Mouse (Mus musculus) MEL (cell line): ENCODE data around the gene Olfr544. TPM values are rescaled to one million over a fixed set of nuclear protein-coding genes. Genes with fewer than 3 reads are reported as not detected.

Experiments
- DNase-seq: peaks from one replicate; pipeline ENCODE4 v3.0.0; 2011; ENCODE audit warnings: low read depth, low spot score
- H3K27ac ChIP-seq: 2 replicates; pipeline ENCODE4 v1.5.1; 2012; ENCODE audit warnings: low read depth, mild to moderate bottlenecking, control low read depth, low read length, moderate library complexity; ENCODE audit not compliant: control insufficient read depth
- H3K27me3 ChIP-seq, 2 experiments: fragments of 150-350 bp in 1 of 2; sonication (generic) in 1 of 2; 2 replicates each; pipeline ENCODE4 v1.6.1; 2012; ENCODE audit warnings: low read length in 2 of 2, mild to moderate bottlenecking in 2 of 2, improper control_type of control experiment in 1 of 2, moderate library complexity in 1 of 2; ENCODE audit not compliant: insufficient read depth in 2 of 2, control insufficient read depth in 1 of 2
- H3K36me3 ChIP-seq, 2 experiments: 2 replicates each; pipeline ENCODE4 v1.6.1; 2012 to 2014; ENCODE audit warnings: low read length in 2 of 2, improper control_type of control experiment in 1 of 2, inconsistent platforms in 1 of 2, mild to moderate bottlenecking in 1 of 2; ENCODE audit not compliant: insufficient read depth in 2 of 2, control insufficient read depth in 1 of 2
- H3K4me1 ChIP-seq, 2 experiments: fragments of 150-350 bp in 1 of 2; sonication (generic) in 1 of 2; 2 replicates each; pipeline ENCODE4 v1.6.1; 2012; ENCODE audit warnings: low read length in 2 of 2, improper control_type of control experiment in 1 of 2, mild to moderate bottlenecking in 1 of 2; ENCODE audit not compliant: insufficient read depth in 2 of 2, control insufficient read depth in 1 of 2
- H3K4me3 ChIP-seq, 2 experiments: fragments of 150-350 bp in 1 of 2; sonication (generic) in 1 of 2; 2 replicates each; pipeline ENCODE4 v1.5.1; 2012; ENCODE audit warnings: low read depth in 2 of 2, low read length in 2 of 2, mild to moderate bottlenecking in 2 of 2, moderate library complexity in 2 of 2, control low read depth in 1 of 2, improper control_type of control experiment in 1 of 2; ENCODE audit not compliant: control insufficient read depth in 1 of 2, insufficient read depth in 1 of 2
- H3K79me2 ChIP-seq: 2 replicates; pipeline ENCODE4 v1.6.1; 2012; ENCODE audit warnings: mild to moderate bottlenecking, low read length, moderate library complexity; ENCODE audit not compliant: control insufficient read depth, poor library complexity, insufficient read depth
- H3K9ac ChIP-seq: 2 replicates; pipeline ENCODE4 v1.6.1; 2012; ENCODE audit warnings: low read depth, mild to moderate bottlenecking, control low read depth, low read length, moderate library complexity; ENCODE audit not compliant: control insufficient read depth, poor library complexity, severe bottlenecking
- H3K9me3 ChIP-seq: fragments of 150-350 bp; sonication (generic); replicated peaks from 2 replicates; pipeline ENCODE4 v1.6.1; 2012; ENCODE audit warnings: mild to moderate bottlenecking, low read length, improper control_type of control experiment, moderate library complexity; ENCODE audit not compliant: insufficient read depth
- BHLHE40 ChIP-seq: IDR thresholded peaks from 2 replicates; pipeline ENCODE4 v1.6.1; 2012; ENCODE audit warnings: low read depth, mild to moderate bottlenecking, inconsistent platforms, low read length, improper control_type of control experiment, borderline replicate concordance
- CTCF ChIP-seq, 3 experiments: IDR thresholded peaks in 2 of 3; conservative IDR thresholded peaks in 1 of 3; 2 replicates each; pipeline ENCODE4 v1.5.1; 2011 to 2012; ENCODE audit warnings: low read length in 3 of 3, low read depth in 2 of 3, mild to moderate bottlenecking in 2 of 3, improper control_type of control experiment in 1 of 3, inconsistent platforms in 1 of 3, mixed read lengths in 1 of 3, moderate library complexity in 1 of 3; ENCODE audit not compliant: control insufficient read depth in 1 of 3, insufficient read depth in 1 of 3, poor library complexity in 1 of 3, severe bottlenecking in 1 of 3
- E2F4 ChIP-seq: IDR thresholded peaks from 2 replicates; pipeline ENCODE4 v1.6.1; 2011; ENCODE audit warnings: low read depth, low read length, improper control_type of control experiment, borderline replicate concordance
- GATA1 ChIP-seq: IDR thresholded peaks from 2 replicates; pipeline ENCODE4 v1.6.1; 2011; ENCODE audit warnings: low read depth, low read length, improper control_type of control experiment
- JUND ChIP-seq: IDR thresholded peaks from 2 replicates; pipeline ENCODE4 v1.6.1; 2011; ENCODE audit warnings: low read depth, mild to moderate bottlenecking, improper control_type of control experiment, low read length
- MAZ ChIP-seq: IDR thresholded peaks from 2 replicates; pipeline ENCODE4 v1.6.1; 2012; ENCODE audit warnings: low read depth, mild to moderate bottlenecking, inconsistent platforms, low read length, improper control_type of control experiment
- MYB ChIP-seq: IDR thresholded peaks from 2 replicates; pipeline ENCODE4 v1.6.1; 2011; ENCODE audit warnings: mild to moderate bottlenecking, low read depth, low read length, improper control_type of control experiment
- MYC ChIP-seq: IDR thresholded peaks from 2 replicates; pipeline ENCODE4 v1.6.1; 2011; ENCODE audit warnings: low read depth, mild to moderate bottlenecking, low read length, improper control_type of control experiment, moderate library complexity
- POLR2A ChIP-seq, 2 experiments: IDR thresholded peaks; 2 replicates each; pipeline ENCODE4 v1.6.1; 2011 to 2012; ENCODE audit warnings: low read length in 2 of 2, mild to moderate bottlenecking in 2 of 2, control low read depth in 1 of 2, improper control_type of control experiment in 1 of 2, low read depth in 1 of 2, moderate library complexity in 1 of 2; ENCODE audit not compliant: control insufficient read depth in 1 of 2, insufficient read depth in 1 of 2, poor library complexity in 1 of 2
- POLR2AphosphoS5 ChIP-seq: IDR thresholded peaks from 2 replicates; pipeline ENCODE4 v1.6.1; 2012; ENCODE audit warnings: low read depth, borderline replicate concordance, mild to moderate bottlenecking, inconsistent platforms, low read length, moderate library complexity, mixed read lengths
- RCOR1 ChIP-seq: IDR thresholded peaks from 2 replicates; pipeline ENCODE4 v1.6.1; 2012; ENCODE audit warnings: low read depth, mild to moderate bottlenecking, inconsistent platforms, low read length, improper control_type of control experiment
- SIN3A ChIP-seq: IDR thresholded peaks from 2 replicates; pipeline ENCODE4 v1.6.1; 2012; ENCODE audit warnings: low read length, improper control_type of control experiment, inconsistent platforms
- SMC3 ChIP-seq: IDR thresholded peaks from 2 replicates; pipeline ENCODE4 v1.6.1; 2011; ENCODE audit warnings: low read depth, low read length, improper control_type of control experiment
- TBP ChIP-seq: IDR thresholded peaks from 2 replicates; pipeline ENCODE4 v1.8.0; 2011; ENCODE audit warnings: low read depth, low read length, improper control_type of control experiment
- ZC3H11A ChIP-seq: IDR thresholded peaks from 2 replicates; pipeline ENCODE4 v1.6.1; 2012; ENCODE audit warnings: low read depth, mild to moderate bottlenecking, inconsistent platforms, low read length, improper control_type of control experiment
- ZKSCAN1 ChIP-seq: IDR thresholded peaks from 2 replicates; pipeline ENCODE4 v1.6.1; 2012; ENCODE audit warnings: low read depth, mild to moderate bottlenecking, inconsistent platforms, low read length, improper control_type of control experiment, moderate library complexity
- ZMIZ1 ChIP-seq: IDR thresholded peaks from 2 replicates; pipeline ENCODE4 v1.6.1; 2012; ENCODE audit warnings: low read depth, mild to moderate bottlenecking, inconsistent platforms, low read length, improper control_type of control experiment, moderate library complexity
- ZNF384 ChIP-seq: IDR thresholded peaks from 2 replicates; pipeline ENCODE4 v1.6.1; 2012; ENCODE audit warnings: low read depth, mild to moderate bottlenecking, inconsistent platforms, low read length, improper control_type of control experiment
- polyA plus RNA-seq, 2 experiments: library from polyadenylated mRNA; stranded (reverse) in 1 of 2; unstranded in 1 of 2; fragments of >175 nt in 1 of 2; fragments of >200 nt in 1 of 2; gene quantifications; 2 replicates each; pipeline versions ENCODE4 v1.2.1 to v1.2.4; 2012; ENCODE audit warnings: low replicate concordance in 2 of 2, low read depth in 1 of 2; ENCODE audit not compliant: insufficient read length in 2 of 2, insufficient read depth in 1 of 2, missing spikeins in 1 of 2
- total RNA-seq: library from RNA; depleted of rRNA; stranded (reverse); fragments of 300-350 nt; gene quantifications from 2 replicates; pipeline ENCODE4 v1.2.3, GENCODE M21; 2012

The Olfr544 gene
- total and polyA plus RNA-seq, 3 experiments: 0.04 to 0.07 TPM; not detected in 1

DNA sequence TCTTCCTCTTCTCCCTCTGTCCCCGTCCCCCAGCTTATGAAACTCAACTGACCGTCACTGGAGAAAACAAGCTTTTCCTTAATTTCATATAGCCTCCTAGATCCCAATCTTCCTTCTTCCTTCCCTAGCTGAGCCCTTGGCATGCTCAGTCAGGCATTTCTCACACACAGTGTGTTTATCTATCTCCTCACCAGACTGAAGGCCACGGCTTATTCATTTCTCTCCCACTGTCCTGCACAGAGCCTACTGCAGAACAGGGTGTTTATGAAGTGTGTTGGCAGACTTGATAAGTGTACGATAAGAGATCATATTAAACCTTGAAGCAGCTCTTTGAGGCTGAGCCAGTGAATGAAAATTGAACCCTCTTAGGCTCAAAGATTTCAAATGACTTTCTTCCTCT is 7.3 kb downstream of the Olfr544 start:
- Histone ChIP-seq H3K4me3 (no peak overlapping the region), H3K9ac (no peak overlapping the region), H3K36me3 (peaks cover 0 to 18% of the 10 kb centered on the region in 2 experiments; a peak in 2 of 4 replicates), H3K27ac (no peak overlapping the region), H3K27me3 (no peaks in the 10 kb centered on the region), H3K79me2 (no peaks in the 10 kb centered on the region), H3K4me1 (peaks cover 7 to 12% of the 10 kb centered on the region in 2 experiments), H3K9me3 (no peaks in the 10 kb centered on the region)
- no peak for TF ChIP-seq SIN3A
- no peak for TF ChIP-seq ZMIZ1
- no peak for TF ChIP-seq ZKSCAN1
- no peak for TF ChIP-seq TBP
- no peak for TF ChIP-seq MYC
- TF ChIP-seq MYB: no peak
- TF ChIP-seq ZC3H11A: no peak
- no peak for TF ChIP-seq POLR2AphosphoS5
- no peak for TF ChIP-seq RCOR1
- TF ChIP-seq BHLHE40: no peak
- no peak for TF ChIP-seq JUND
- DNase-seq: no peak

DNA sequence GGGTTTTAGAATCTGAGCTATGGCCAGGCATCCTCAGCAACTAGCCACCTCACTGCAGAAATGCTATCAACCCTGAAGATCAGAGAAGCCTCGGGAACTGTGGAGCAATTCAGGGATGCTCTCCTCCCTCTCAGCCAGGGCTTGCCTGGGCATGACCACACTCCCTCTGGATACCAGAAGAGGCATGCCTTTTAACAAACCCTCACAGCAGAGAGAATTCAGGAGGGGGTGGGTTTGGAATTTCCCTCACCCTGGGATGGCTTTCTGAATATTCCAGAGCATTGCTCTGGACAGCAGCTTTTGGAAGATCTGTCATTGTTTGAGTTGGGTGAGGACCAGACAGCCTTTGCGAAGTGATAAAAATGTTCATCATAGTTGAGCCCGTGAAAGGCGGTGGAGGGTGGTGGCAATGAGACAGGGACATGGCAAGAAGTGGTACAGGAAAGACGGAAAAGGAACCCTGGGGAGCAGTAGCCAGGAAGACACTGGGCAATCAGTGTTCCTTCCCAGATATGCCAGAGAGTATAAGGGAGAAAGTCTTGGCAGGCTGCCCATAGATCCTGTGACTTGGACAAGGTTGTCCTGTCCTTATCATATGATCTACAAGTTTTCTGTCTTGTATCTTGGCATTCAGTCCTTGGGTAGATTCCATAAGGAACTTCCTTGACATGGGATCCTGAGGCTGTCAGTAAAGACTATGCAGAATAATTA is 8.6 kb downstream of the Olfr544 start:
- H3K36me3 ChIP-seq: peaks cover 0 to 12% of the 10 kb centered on the region in 2 experiments; a peak in 2 of 4 replicates
- no peaks in the 10 kb centered on the region for H3K27me3 ChIP-seq
- H3K79me2 ChIP-seq: no peaks in the 10 kb centered on the region
- H3K9ac ChIP-seq: no peak overlapping the region
- H3K9me3 ChIP-seq: no peaks in the 10 kb centered on the region
- TF ChIP-seq POLR2A (IDR thresholded peaks at IDR 0.05; ENCODE audit: control insufficient read depth in 1 of 2, insufficient read depth in 1 of 2, low read depth in 1 of 2, low read length in 2 of 2, poor library complexity in 1 of 2) (no peak), CTCF (IDR thresholded peaks at IDR 0.05 in 2 of 3, conservative IDR thresholded peaks at IDR 0.05 in 1 of 3; ENCODE audit: control insufficient read depth in 1 of 3, insufficient read depth in 1 of 3, low read depth in 2 of 3, low read length in 3 of 3, poor library complexity in 1 of 3, severe bottlenecking in 1 of 3) (no peak), MAZ (no peak), SMC3 (no peak), ZNF384 (no peak), GATA1 (no peak), E2F4 (no peak), ZC3H11A (no peak), MYC (no peak)
- no peak for DNase-seq
- H3K27ac ChIP-seq: no peak overlapping the region
- no peak overlapping the region for H3K4me3 ChIP-seq
- peaks cover 4 to 6% of the 10 kb centered on the region in 2 experiments; a peak in 3 of 4 replicates for H3K4me1 ChIP-seq
